Mouse (Mus musculus) heart, adult 9 months (tissue): Measurements from ENCODE around the gene Zkscan7.
A peak's percentile ranks its signal among the peaks of the same experiment; 100 is the strongest.

ENCODE experiments used
- DNase-seq, 2 experiments: peaks; one replicate each; pipeline ENCODE4 v3.0.0; 2022; ENCODE audit warnings: low spot score in 2 of 2

The Zkscan7 gene

GRCm38 (mm10) chr9:122902717-122903535, 17.4 kb downstream of the Zkscan7 start:
- peak; percentile 35 to 42 for DNase-seq

DNA sequence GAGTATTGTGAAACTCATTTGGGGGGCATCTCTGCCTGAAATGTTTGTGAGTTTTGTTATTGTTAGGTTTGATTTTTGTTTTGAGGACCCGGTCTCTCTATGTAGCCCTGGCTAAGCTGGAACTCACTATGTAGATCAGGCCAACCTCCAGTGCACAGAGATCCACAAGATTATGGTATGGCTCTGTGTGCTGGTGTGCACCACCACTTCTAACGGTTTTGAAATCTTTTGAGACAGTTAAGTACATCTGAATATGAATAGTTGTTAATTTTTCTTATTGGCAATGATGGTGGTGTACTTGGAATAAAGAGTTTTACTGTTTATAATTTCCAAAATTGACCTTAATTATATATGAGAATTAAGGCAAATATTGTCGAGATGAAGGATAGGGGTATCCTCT, 37.0 kb downstream of the Zkscan7 start:
- no peak for DNase-seq

GRCm38 (mm10) chr9:122922936-122923381, 37.5 kb downstream of the Zkscan7 start, which contains the start of gene Zfp105:
Gene Zfp105, plus strand, starts transcription at chr9:122923072.
- peak; percentile 53 to 66 for DNase-seq

GRCm38 (mm10) chr9:122928915-122929314, 43.4 kb downstream of the Zkscan7 start:
- DNase-seq, result no peak
